Mouse (Mus musculus): ENCODE measurements around the gene Cyp27b1.

Gene Cyp27b1

GRCm38 (mm10) chr10:127047954-127048353 lies at the start of gene Cyp27b1:
Gene Cyp27b1 (plus strand): TSS chr10:127048250.
- no peak for DNase-seq (ENCODE audit: low spot score in 2 of 2)

GRCm38 (mm10) chr10:127000529-127000928 lies 47.5 kb upstream of the Cyp27b1 start, which contains the start of gene Avil:
Gene Avil (plus strand): TSS chr10:127000709.
- DNase-seq (ENCODE audit: low spot score in 2 of 2) = no peak

GRCm38 (mm10) chr10:127001297-127001696 lies 46.8 kb upstream of the Cyp27b1 start:
- DNase-seq (ENCODE audit: low spot score in 2 of 2) = no peak

GRCm38 (mm10) chr10:127002056-127002455 lies 46.0 kb upstream of the Cyp27b1 start:
- no peak for DNase-seq (ENCODE audit: low spot score in 2 of 2)

GRCm38 (mm10) chr10:127002765-127003164 lies 45.3 kb upstream of the Cyp27b1 start:
- DNase-seq (ENCODE audit: low spot score in 2 of 2) = no peak

GRCm38 (mm10) chr10:127003334-127003733 lies 44.7 kb upstream of the Cyp27b1 start:
- no peak for DNase-seq (ENCODE audit: low spot score in 2 of 2)

GRCm38 (mm10) chr10:127003806-127004205 lies 44.2 kb upstream of the Cyp27b1 start:
- no peak for DNase-seq (ENCODE audit: low spot score in 2 of 2)

- no peak for DNase-seq (ENCODE audit: low spot score in 2 of 2)
These were observed 31.6 kb upstream of the Cyp27b1 start for GRCm38 (mm10) chr10:127016488-127016887.

- no peak for DNase-seq (ENCODE audit: low spot score in 2 of 2)
These were observed 31.0 kb upstream of the Cyp27b1 start for GRCm38 (mm10) chr10:127017071-127017470.

GRCm38 (mm10) chr10:127018422-127018821 lies 29.6 kb upstream of the Cyp27b1 start:
- no peak for DNase-seq (ENCODE audit: low spot score in 2 of 2)

GRCm38 (mm10) chr10:127030336-127031296 lies 17.4 kb upstream of the Cyp27b1 start, which contains the start of gene Tsfm:
Gene Tsfm (minus strand): TSS chr10:127030840.
- DNase-seq (ENCODE audit: low spot score in 2 of 2) = peak; percentile 88 to 95

- no peak for DNase-seq (ENCODE audit: low spot score in 2 of 2)
These were observed 14.7 kb upstream of the Cyp27b1 start for GRCm38 (mm10) chr10:127033301-127033741.

- no peak for DNase-seq (ENCODE audit: low spot score in 2 of 2)
These were observed 11.8 kb upstream of the Cyp27b1 start for GRCm38 (mm10) chr10:127036273-127036672.

- DNase-seq (ENCODE audit: low spot score in 2 of 2) = no peak
These were observed 10.4 kb upstream of the Cyp27b1 start for GRCm38 (mm10) chr10:127037641-127038040.

GRCm38 (mm10) chr10:127040569-127041214 lies 7.4 kb upstream of the Cyp27b1 start:
- no peak for DNase-seq (ENCODE audit: low spot score in 2 of 2)

GRCm38 (mm10) chr10:127041274-127041766 lies 6.7 kb upstream of the Cyp27b1 start, which contains the start of the genes Mettl1 and Eef1akmt3:
Gene Mettl1 (plus strand): TSS chr10:127041414.
Gene Eef1akmt3 (minus strand): TSS chr10:127041513.
- no peak for DNase-seq (ENCODE audit: low spot score in 2 of 2)

- DNase-seq (ENCODE audit: low spot score in 2 of 2) = peak; percentile 77 to 93
These were observed 6.2 kb upstream of the Cyp27b1 start for GRCm38 (mm10) chr10:127041774-127042338.

- DNase-seq (ENCODE audit: low spot score in 2 of 2) = no peak
These were observed 5.5 kb upstream of the Cyp27b1 start for GRCm38 (mm10) chr10:127042468-127043115.

GRCm38 (mm10) chr10:127043187-127043586 lies 4.9 kb upstream of the Cyp27b1 start:
- DNase-seq (ENCODE audit: low spot score in 2 of 2) = no peak

- peak in 1 of 2 experiments; percentile 26 for DNase-seq (ENCODE audit: low spot score in 2 of 2)
These were observed 751 bp downstream of the Cyp27b1 start for GRCm38 (mm10) chr10:127048608-127049394.

All from urinary bladder, adult 18-20 months (tissue).